Mouse (Mus musculus) spleen, adult 2 months (tissue): Measurements from ENCODE around the gene Pigw. TPM values are rescaled to one million over a fixed set of nuclear protein-coding genes. Genes with fewer than 3 reads are reported as not detected.

Experiments
- DNase-seq, 2 experiments: peaks; one replicate each; pipeline versions ENCODE4 v3.0.0 to v3.0.0-alpha.2; 2012 to 2021; ENCODE audit warnings: low spot score in 2 of 2, low read depth in 1 of 2
- H3K27ac ChIP-seq: fragments of 200-500 bp; 2 replicates; pipeline ENCODE4 v1.5.1; 2012; ENCODE audit warnings: low read length, inconsistent platforms; ENCODE audit not compliant: insufficient read depth
- H3K27me3 ChIP-seq: fragments of 200-500 bp; 2 replicates; pipeline ENCODE4 v1.6.1; 2012; ENCODE audit warnings: mild to moderate bottlenecking, moderate library complexity, low read length, inconsistent platforms; ENCODE audit not compliant: control insufficient read depth, insufficient read depth
- H3K36me3 ChIP-seq: fragments of 200-500 bp; 2 replicates; pipeline ENCODE4 v1.6.1; 2012; ENCODE audit warnings: mild to moderate bottlenecking, low read length, inconsistent platforms; ENCODE audit not compliant: control insufficient read depth, insufficient read depth
- H3K4me1 ChIP-seq: fragments of 200-500 bp; 2 replicates; pipeline ENCODE4 v1.6.1; 2011; ENCODE audit warnings: inconsistent platforms; ENCODE audit not compliant: control insufficient read depth, insufficient read depth, insufficient read length
- H3K4me3 ChIP-seq: fragments of 200-500 bp; 2 replicates; pipeline ENCODE4 v1.5.1; 2011; ENCODE audit warnings: mild to moderate bottlenecking, inconsistent platforms; ENCODE audit not compliant: insufficient read depth, insufficient read length; ENCODE audit errors: extremely low read depth
- CTCF ChIP-seq: fragments of 200-500 bp; IDR thresholded peaks from 2 replicates; pipeline ENCODE4 v1.5.1; 2011; ENCODE audit warnings: mild to moderate bottlenecking, inconsistent platforms; ENCODE audit not compliant: insufficient read depth, insufficient read length, insufficient replicate concordance; ENCODE audit errors: extremely low read depth
- POLR2A ChIP-seq: fragments of 200-500 bp; IDR thresholded peaks from 2 replicates; pipeline ENCODE4 v1.6.1; 2011; ENCODE audit warnings: low read depth, low read length, inconsistent platforms
- WGBS: fragments of 180-500 bp; shearing (Covaris S2); methylation state at CpG from one replicate; pipeline ENCODE4 v1.1.7; 2018; 5-methylcytosine and 5-hydroxymethylcytosine counted together
- polyA plus RNA-seq: library from polyadenylated mRNA; depleted of rRNA; stranded (reverse); fragments of >200 nt; gene quantifications from 2 replicates; pipeline ENCODE4 v1.2.3, GENCODE M21; 2012; rRNA removed

The Pigw gene
- 2.2 and 2.4 TPM in 2 replicates for polyA plus RNA-seq

GRCm38 (mm10) chr11:84879772-84880464, at the start of gene Pigw, which contains the start of gene Myo19:
TSS of gene Pigw (minus strand) at chr11:84880285.
TSS of gene Myo19 (plus strand) at chr11:84880148.
- Histone ChIP-seq H3K27ac (peak within 1 kb of the TSS; percentile 74), H3K4me1 (peaks cover 5% of the 10 kb centered on the region; the same call in 1 of the 2 replicates), H3K36me3 (peaks cover 2% of the 10 kb centered on the region), H3K4me3 (peak within 1 kb of the TSS; percentile 83), H3K27me3 (no peaks in the 10 kb centered on the region)
- DNase-seq: peak; percentile 47 to 78
- WGBS: under 1% methylated on average over 79 of the region's 81 CpGs
- TF ChIP-seq POLR2A (peak; percentile 64), CTCF (peak; percentile 26; the same call in 1 of the 2 replicates)

GRCm38 (mm10) chr11:84920981-84921380, 40.9 kb upstream of the Pigw start:
- Histone ChIP-seq H3K36me3 (no peaks in the 10 kb centered on the region), H3K27ac (no peak overlapping the region), H3K27me3 (no peaks in the 10 kb centered on the region), H3K4me1 (0 out of 2 replicates have a peak, but pooled peaks cover 2% of the 10 kb centered on the region), H3K4me3 (no peak overlapping the region)
- DNase-seq: no peak
- TF ChIP-seq CTCF (no peak), POLR2A (no peak)
- WGBS: 84% methylated on average over 8 of the region's 8 CpGs

- DNase-seq: no peak
- Histone ChIP-seq H3K4me3 (no peak overlapping the region), H3K27ac (no peak overlapping the region), H3K4me1 (0 out of 2 replicates have a peak, but pooled peaks cover 2% of the 10 kb centered on the region), H3K27me3 (no peaks in the 10 kb centered on the region), H3K36me3 (no peaks in the 10 kb centered on the region)
- WGBS: 54% methylated on average over 7 of the region's 7 CpGs
- no peak for TF ChIP-seq POLR2A
Measured at GRCm38 (mm10) chr11:84919951-84920350, 39.9 kb upstream of the Pigw start.

- H3K36me3 ChIP-seq: no peaks in the 10 kb centered on the region
- no peak overlapping the region for H3K4me3 ChIP-seq
- H3K27ac ChIP-seq: no peak overlapping the region
- peak; percentile 28; the same call in 1 of the 2 replicates for TF ChIP-seq CTCF
- TF ChIP-seq POLR2A: no peak
- peak; percentile 30 to 39 for DNase-seq
- no peaks in the 10 kb centered on the region for H3K27me3 ChIP-seq
- 28% methylated on average over 3 of the region's 3 CpGs for WGBS
- 0 out of 2 replicates have a peak, but pooled peaks cover 2% of the 10 kb centered on the region for H3K4me1 ChIP-seq
Measured at GRCm38 (mm10) chr11:84919276-84919675, 39.2 kb upstream of the Pigw start.

- H3K27me3 ChIP-seq: no peaks in the 10 kb centered on the region
- H3K4me3 ChIP-seq: no peak overlapping the region
- WGBS: 8% methylated on average over 16 of the region's 16 CpGs
- TF ChIP-seq CTCF (peak; percentile 87), POLR2A (no peak)
- no peaks in the 10 kb centered on the region; the same call in 1 of the 2 replicates for H3K36me3 ChIP-seq
- H3K4me1 ChIP-seq: 0 out of 2 replicates have a peak, but pooled peaks cover 2% of the 10 kb centered on the region
- DNase-seq: peak; percentile 38 to 75
- no peak overlapping the region for H3K27ac ChIP-seq
Measured at GRCm38 (mm10) chr11:84918425-84918824, 38.3 kb upstream of the Pigw start.

GRCm38 (mm10) chr11:84916703-84917300, 36.7 kb upstream of the Pigw start:
- TF ChIP-seq CTCF: no peak
- TF ChIP-seq POLR2A: no peak
- DNase-seq: no peak
- H3K4me1 ChIP-seq: 0 out of 2 replicates have a peak, but pooled peaks cover 2% of the 10 kb centered on the region
- peaks cover 5% of the 10 kb centered on the region; the same call in 1 of the 2 replicates for H3K36me3 ChIP-seq
- H3K27ac ChIP-seq: no peak overlapping the region
- H3K27me3 ChIP-seq: no peaks in the 10 kb centered on the region
- no peak overlapping the region for H3K4me3 ChIP-seq
- WGBS: 71% methylated on average over 7 of the region's 7 CpGs
